ENCODE assay signal across 8 mouse cellular contexts in genomic region chr5:143730915-143731314, GRCm38 (mm10). TPM values are rescaled to one million over a fixed set of nuclear protein-coding genes. Genes with fewer than 3 reads are reported as not detected.
DNase-seq lines count a peak whose midpoint lies in the region; ATAC-seq lines count a peak whose summit lies in the region.

No protein-coding gene starts in this region.

- peaks cover 11% of the 10 kb centered on the region for H3K27me3 ChIP-seq in erythroblast, embryonic 14.5 days (ENCODE audit: control insufficient read depth)
- no peaks in the 10 kb centered on the region for H3K27me3 ChIP-seq in embryonic facial prominence, embryonic 14.5 days (replicated peaks; ENCODE audit: control insufficient read depth, insufficient read depth, low read length)
- peaks cover 2% of the 10 kb centered on the region; the same call in 1 of the 2 replicates for H3K27me3 ChIP-seq in liver, embryonic 11.5 days (replicated peaks; ENCODE audit: control insufficient read depth, insufficient read depth, low read length)

- H3K9me3 ChIP-seq in erythroblast, embryonic 14.5 days (ENCODE audit: control insufficient read depth, low read length) = no peaks in the 10 kb centered on the region
- H3K9me3 ChIP-seq in embryonic facial prominence, embryonic 14.5 days (ENCODE audit: control insufficient read depth, low read length) = no peaks in the 10 kb centered on the region
- no peaks in the 10 kb centered on the region for H3K9me3 ChIP-seq in liver, embryonic 11.5 days (ENCODE audit: control insufficient read depth, low read length)

- peak overlapping the region; percentile 98 for H3K9ac ChIP-seq in embryonic facial prominence, embryonic 14.5 days (ENCODE audit: low read depth, low read length)
- no peak overlapping the region for H3K9ac ChIP-seq in liver, embryonic 11.5 days (ENCODE audit: low read depth, low read length)

- peak overlapping the region; percentile 90; the same call in 1 of the 2 replicates for H3K27ac ChIP-seq in embryonic facial prominence, embryonic 14.5 days (replicated peaks; ENCODE audit: low read depth, low read length)
- 0 out of 2 replicates have a peak overlapping the region, but pooled peaks have one; percentile 90 for H3K27ac ChIP-seq in liver, embryonic 11.5 days (ENCODE audit: low read depth, low read length)

- no peak for ATAC-seq in erythroblast, adult 5-6 weeks (replicated peaks; ENCODE audit: low FRiP score, poor library complexity, severe bottlenecking)
- ATAC-seq in embryonic facial prominence, embryonic 14.5 days (ENCODE audit: low read depth) = no peak
- ATAC-seq in liver, embryonic 11.5 days (replicated peaks; ENCODE audit: low FRiP score) = no peak
- ATAC-seq in megakaryocyte-erythroid progenitor cell, adult 5-6 weeks (replicated peaks; ENCODE audit: low FRiP score, low TSS enrichment, poor library complexity, severe bottlenecking) = no peak

- H3K4me1 ChIP-seq in erythroblast, embryonic 14.5 days (ENCODE audit: control insufficient read depth) = peaks cover 30% of the 10 kb centered on the region
- H3K4me1 ChIP-seq in embryonic facial prominence, embryonic 14.5 days (ENCODE audit: control insufficient read depth, insufficient read depth, low read length) = peaks cover 3% of the 10 kb centered on the region; the same call in 1 of the 2 replicates
- no peaks in the 10 kb centered on the region; the same call in 1 of the 2 replicates for H3K4me1 ChIP-seq in liver, embryonic 11.5 days (replicated peaks; ENCODE audit: control insufficient read depth, insufficient read depth, low read length)

- H3K36me3 ChIP-seq in erythroblast, embryonic 14.5 days (ENCODE audit: control insufficient read depth) = peaks cover 12% of the 10 kb centered on the region
- H3K36me3 ChIP-seq in embryonic facial prominence, embryonic 14.5 days (ENCODE audit: control insufficient read depth, insufficient read depth, low read length) = peaks cover 19% of the 10 kb centered on the region
- peaks cover 7% of the 10 kb centered on the region; the same call in 1 of the 2 replicates for H3K36me3 ChIP-seq in liver, embryonic 11.5 days (ENCODE audit: control insufficient read depth, insufficient read depth, low read length)

- H3K4me3 ChIP-seq in erythroblast, embryonic 14.5 days (replicated peaks) = peak overlapping the region; percentile 86
- H3K4me3 ChIP-seq in embryonic facial prominence, embryonic 14.5 days (ENCODE audit: low read depth, low read length) = peak overlapping the region; percentile 90
- peak overlapping the region; percentile 99 for H3K4me3 ChIP-seq in liver, embryonic 11.5 days (ENCODE audit: low read depth, low read length)

- H3K4me2 ChIP-seq in embryonic facial prominence, embryonic 14.5 days (ENCODE audit: low read depth, low read length) = peak overlapping the region; percentile 79
- peak overlapping the region; percentile 65 for H3K4me2 ChIP-seq in liver, embryonic 11.5 days

- DNase-seq in 3T3-L1 (ENCODE audit: low read depth, low spot score) = peak; percentile 64
- peak; percentile 12 for DNase-seq in embryonic facial prominence, embryonic 14.5 days (ENCODE audit: low spot score)
- no peak for DNase-seq in liver, embryonic 11.5 days (ENCODE audit: low spot score)
- DNase-seq in frontal cortex, postnatal 14 days (ENCODE audit: low spot score in 2 of 2) = no peak
- no peak for DNase-seq in left cerebral cortex, postnatal 36 days (ENCODE audit: low spot score in 2 of 2)

- 12% methylated on average over 6 of the region's 6 CpGs for WGBS in embryonic facial prominence, embryonic 14.5 days
- WGBS in liver, embryonic 11.5 days = 14% methylated on average over 6 of the region's 6 CpGs

- intact Hi-C loops in left cerebral cortex, postnatal 36 days (cut with DNase I) = no loop called here

RNA-seq across cellular contexts. Expression of gene Usp42, which starts 1.2 kb away (rescaled TPM):
- polyA plus RNA-seq in erythroblast, embryonic 14.5 days (2012) = 0.63 and 0.69 TPM in 2 replicates
- total RNA-seq in erythroblast, adult 5-6 weeks (2015; ENCODE audit: low replicate concordance) = 6.1 and 9.6 TPM in 2 replicates
- total RNA-seq in erythroblast, adult 5-6 weeks (2017; ENCODE audit: low replicate concordance) = 3.6 and 17.0 TPM in 2 replicates
- polyA plus RNA-seq in embryonic facial prominence, embryonic 14.5 days (2014; fragmentation: Nextera tagmentation; extraction: Ambion mirVana) = 18.1 and 19.2 TPM in 2 replicates
- polyA plus RNA-seq in liver, embryonic 11.5 days (2014; fragmentation: Nextera tagmentation; extraction: Ambion mirVana) = 13.2 and 14.7 TPM in 2 replicates
- 11.0 and 15.7 TPM in 2 replicates for total RNA-seq in megakaryocyte-erythroid progenitor cell, adult 5-6 weeks (2014; fragmentation: Nextera tagmentation)
- 9.2 and 18.7 TPM in 2 replicates for total RNA-seq in megakaryocyte-erythroid progenitor cell, adult 5-6 weeks (2017)
- 10 to 100 TPM; 21.7 to 27.1 TPM for total RNA-seq in left cerebral cortex, postnatal 36 days (2021)

Comparison
In these comparisons a context has a peak if more than half of its experiments do, and no peak if none do; other contexts are left out.
1. DNase-seq: peak in 3T3-L1 (single experiment) and embryonic facial prominence, embryonic 14.5 days (single experiment); none in liver, embryonic 11.5 days (single experiment), frontal cortex, postnatal 14 days (0 of 2) and left cerebral cortex, postnatal 36 days (0 of 2).
2. Peak in every context shown above with its lines, with median percentiles within 50 percentile points of each other: H3K4me3 ChIP-seq.